Mouse (Mus musculus): ENCODE data around the gene Atxn2l. TPM values are rescaled to one million over a fixed set of nuclear protein-coding genes. Genes with fewer than 3 reads are reported as not detected.

Atxn2l gene
- total RNA-seq, 2 experiments from 2014 or later = 57.0 to 70.7 TPM

GRCm38 (mm10) chr7:126464121-126464520 lies 39.1 kb downstream of the Atxn2l start:
- DNase-seq (ENCODE audit: low spot score in 2 of 2) = peak; percentile 39 to 61

GRCm38 (mm10) chr7:126463547-126463946 lies 39.7 kb downstream of the Atxn2l start:
- no peak for DNase-seq (ENCODE audit: low spot score in 2 of 2)

GRCm38 (mm10) chr7:126463004-126463403 lies 40.2 kb downstream of the Atxn2l start, which contains the start of gene Atp2a1:
Gene Atp2a1, minus strand, starts transcription at chr7:126463108.
- DNase-seq (ENCODE audit: low spot score in 2 of 2) = peak in 1 of 2 experiments; percentile 22

GRCm38 (mm10) chr7:126461626-126462025 lies 41.6 kb downstream of the Atxn2l start:
- peak in 1 of 2 experiments; percentile 16 for DNase-seq (ENCODE audit: low spot score in 2 of 2)

- no peak for DNase-seq (ENCODE audit: low spot score in 2 of 2)
These were observed 42.4 kb downstream of the Atxn2l start for GRCm38 (mm10) chr7:126460623-126461399.

- DNase-seq (ENCODE audit: low spot score in 2 of 2) = no peak
These were observed 44.2 kb downstream of the Atxn2l start for GRCm38 (mm10) chr7:126458844-126459618.

- DNase-seq (ENCODE audit: low spot score in 2 of 2) = no peak
These were observed 45.0 kb downstream of the Atxn2l start for GRCm38 (mm10) chr7:126458225-126458624.

- no peak for DNase-seq (ENCODE audit: low spot score in 2 of 2)
These were observed 46.6 kb downstream of the Atxn2l start for GRCm38 (mm10) chr7:126456382-126457266.

GRCm38 (mm10) chr7:126455242-126455641 lies 48.0 kb downstream of the Atxn2l start:
- no peak for DNase-seq (ENCODE audit: low spot score in 2 of 2)

GRCm38 (mm10) chr7:126453861-126454260 lies 49.4 kb downstream of the Atxn2l start:
- no peak for DNase-seq (ENCODE audit: low spot score in 2 of 2)

GRCm38 (mm10) chr7:126452244-126452643 lies 51.0 kb downstream of the Atxn2l start:
- DNase-seq (ENCODE audit: low spot score in 2 of 2) = no peak

- DNase-seq (ENCODE audit: low spot score in 2 of 2) = no peak
These were observed 52.6 kb downstream of the Atxn2l start for GRCm38 (mm10) chr7:126450641-126451040.

GRCm38 (mm10) chr7:126449991-126450390 lies 53.2 kb downstream of the Atxn2l start:
- DNase-seq (ENCODE audit: low spot score in 2 of 2) = no peak

- DNase-seq (ENCODE audit: low spot score in 2 of 2) = no peak
These were observed 54.8 kb downstream of the Atxn2l start for GRCm38 (mm10) chr7:126448481-126448880.

GRCm38 (mm10) chr7:126446217-126446616 lies 57.0 kb downstream of the Atxn2l start:
- no peak for DNase-seq (ENCODE audit: low spot score in 2 of 2)

- no peak for DNase-seq (ENCODE audit: low spot score in 2 of 2)
These were observed 58.0 kb downstream of the Atxn2l start for GRCm38 (mm10) chr7:126445104-126445815.

GRCm38 (mm10) chr7:126444536-126444935 lies 58.7 kb downstream of the Atxn2l start:
- DNase-seq (ENCODE audit: low spot score in 2 of 2) = no peak

- DNase-seq (ENCODE audit: low spot score in 2 of 2) = no peak
These were observed 59.2 kb downstream of the Atxn2l start for GRCm38 (mm10) chr7:126443997-126444396.

Data from gastrocnemius, postnatal 4 days (tissue).